Mouse (Mus musculus): ENCODE measurements around the gene Olfr1337. TPM values are rescaled to one million over a fixed set of nuclear protein-coding genes. Genes with fewer than 3 reads are reported as not detected.

The Olfr1337 gene
- total RNA-seq (2023) = not detected

GRCm38 (mm10) chr4:118782486-118782885, at the start of gene Olfr1337:
TSS of gene Olfr1337 (minus strand) at chr4:118782586.

GRCm38 (mm10) chr4:118809844-118810243, 27.5 kb upstream of the Olfr1337 start, which contains the start of gene Olfr1335:
TSS of gene Olfr1335 (minus strand) at chr4:118809944.

GRCm38 (mm10) chr4:118758637-118759036, 23.7 kb downstream of the Olfr1337 start, which contains the start of gene Olfr1338:
TSS of gene Olfr1338 (minus strand) at chr4:118758737.

GRCm38 (mm10) chr4:118731875-118732274, 50.5 kb downstream of the Olfr1337 start, which contains the start of gene Olfr1339:
TSS of gene Olfr1339 (plus strand) at chr4:118732175.

Other genes with a start within 250 kb of the Olfr1337 start
- not detected for gene Tmem125, start 238.5 kb downstream of the Olfr1337 start, total RNA-seq (2023)
- not detected for gene Cfap57, start 161.8 kb downstream of the Olfr1337 start, total RNA-seq (2023)
- 69.7 TPM for gene Ebna1bp2, start 161.8 kb downstream of the Olfr1337 start, total RNA-seq (2023)
- not detected for gene Olfr62, start 123.6 kb downstream of the Olfr1337 start, total RNA-seq (2023)
- not detected for gene Olfr1342, start 89.8 kb downstream of the Olfr1337 start, total RNA-seq (2023)
- not detected for gene Olfr1341, start 79.1 kb downstream of the Olfr1337 start, total RNA-seq (2023)
- gene Olfr1340, start 62.4 kb downstream of the Olfr1337 start, total RNA-seq (2023) = not detected
- gene Olfr1339, start 50.4 kb downstream of the Olfr1337 start, total RNA-seq (2023) = not detected
- gene Olfr1338, start 23.8 kb downstream of the Olfr1337 start, total RNA-seq (2023) = not detected
- not detected for gene Olfr1335, start 27.4 kb upstream of the Olfr1337 start, total RNA-seq (2023)
- not detected for gene Olfr1333, start 53.7 kb upstream of the Olfr1337 start, total RNA-seq (2023)
- not detected for gene Olfr1331, start 82.1 kb upstream of the Olfr1337 start, total RNA-seq (2023)
- not detected for gene Olfr1330, start 106.0 kb upstream of the Olfr1337 start, total RNA-seq (2023)
- not detected for gene Olfr1329, start 134.9 kb upstream of the Olfr1337 start, total RNA-seq (2023)
- gene Olfr1328, start 156.0 kb upstream of the Olfr1337 start, total RNA-seq (2023) = not detected
- gene Lao1, start 179.0 kb upstream of the Olfr1337 start, total RNA-seq (2023) = not detected